Mouse (Mus musculus) CH12.LX (cell line): ENCODE results near the gene Tfap2a. TPM values are rescaled to one million over a fixed set of nuclear protein-coding genes. Genes with fewer than 3 reads are reported as not detected.

Source experiments
- DNase-seq: peaks from one replicate; pipeline ENCODE4 v3.0.0-alpha.2; 2013; ENCODE audit errors: extremely low read depth
- H3K27ac ChIP-seq: 2 replicates; pipeline ENCODE4 v1.5.1; 2012; ENCODE audit warnings: low read depth, mild to moderate bottlenecking, control low read depth, moderate library complexity; ENCODE audit not compliant: insufficient read depth
- H3K27me3 ChIP-seq: replicated peaks from 2 replicates; pipeline ENCODE3; 2012; ENCODE audit warnings: inconsistent platforms
- H3K36me3 ChIP-seq, 2 experiments: replicated peaks in 1 of 2; 2 replicates each; pipeline versions ENCODE3 to v1.6.1; 2012; ENCODE audit warnings: inconsistent platforms in 1 of 2, low read length in 1 of 2, mild to moderate bottlenecking in 1 of 2, mixed read lengths in 1 of 2, moderate library complexity in 1 of 2; ENCODE audit not compliant: control insufficient read depth in 1 of 2, insufficient read depth in 1 of 2
- H3K4me1 ChIP-seq, 2 experiments: 2 replicates each; pipeline ENCODE4 v1.6.1; 2012; ENCODE audit warnings: inconsistent platforms in 1 of 2, moderate library complexity in 1 of 2; ENCODE audit not compliant: insufficient read depth in 2 of 2, control insufficient read depth in 1 of 2
- H3K4me2 ChIP-seq: 2 replicates; pipeline ENCODE4 v1.6.1; 2012; ENCODE audit warnings: low read depth, mild to moderate bottlenecking, control low read depth; ENCODE audit not compliant: poor library complexity, insufficient read depth, severe bottlenecking
- H3K4me3 ChIP-seq, 3 experiments: fragments of 150-350 bp in 1 of 3; sonication (generic) in 1 of 3; replicated peaks in 1 of 3; 2 replicates each; pipeline versions ENCODE3 to v1.5.1; 2011 to 2012; ENCODE audit warnings: low read depth in 2 of 3, low read length in 2 of 3, mild to moderate bottlenecking in 2 of 3, moderate library complexity in 2 of 3, control low read depth in 1 of 3, improper control_type of control experiment in 1 of 3, inconsistent platforms in 1 of 3, mixed read lengths in 1 of 3; ENCODE audit not compliant: poor library complexity in 1 of 3
- H3K79me2 ChIP-seq: replicated peaks from 2 replicates; pipeline ENCODE4 v1.6.1; 2012; ENCODE audit warnings: mild to moderate bottlenecking, moderate library complexity; ENCODE audit not compliant: control insufficient read depth, poor library complexity, insufficient read depth, severe bottlenecking; ENCODE audit errors: extremely low read depth
- H3K9ac ChIP-seq: 2 replicates; pipeline ENCODE4 v1.6.1; 2012; ENCODE audit warnings: low read depth, mild to moderate bottlenecking, control low read depth, moderate library complexity; ENCODE audit not compliant: insufficient read depth
- H3K9me3 ChIP-seq: replicated peaks from 2 replicates; pipeline ENCODE3; 2012; ENCODE audit warnings: low read length, inconsistent platforms, mixed read lengths
- BHLHE40 ChIP-seq: IDR thresholded peaks from 2 replicates; pipeline ENCODE4 v1.6.1; 2011; ENCODE audit warnings: mild to moderate bottlenecking, low read depth, low read length, improper control_type of control experiment
- ELF1 ChIP-seq: IDR thresholded peaks from 2 replicates; pipeline ENCODE4 v1.6.1; 2014; ENCODE audit warnings: low read depth, mild to moderate bottlenecking, inconsistent platforms, low read length, improper control_type of control experiment
- EP300 ChIP-seq: IDR thresholded peaks from 2 replicates; pipeline ENCODE4 v1.6.1; 2011; ENCODE audit warnings: low read length, improper control_type of control experiment
- ETS1 ChIP-seq: conservative IDR thresholded peaks from 2 replicates; pipeline ENCODE4 v1.6.1; 2012; ENCODE audit warnings: low read depth, mild to moderate bottlenecking, inconsistent platforms, low read length, improper control_type of control experiment, moderate library complexity
- IRF4 ChIP-seq: IDR thresholded peaks from 2 replicates; pipeline ENCODE4 v1.6.1; 2014; ENCODE audit warnings: low read depth, mild to moderate bottlenecking, inconsistent platforms, low read length, improper control_type of control experiment
- JUND ChIP-seq: conservative IDR thresholded peaks from 2 replicates; pipeline ENCODE4 v1.6.1; 2011; ENCODE audit warnings: low read depth, low read length, improper control_type of control experiment
- KAT2A ChIP-seq: IDR thresholded peaks from 2 replicates; pipeline ENCODE4 v1.6.1; 2012; ENCODE audit warnings: low read length, improper control_type of control experiment, inconsistent platforms; ENCODE audit not compliant: insufficient replicate concordance
- MAX ChIP-seq: IDR thresholded peaks from 2 replicates; pipeline ENCODE4 v1.6.1; 2011; ENCODE audit warnings: low read length, improper control_type of control experiment
- MXI1 ChIP-seq: IDR thresholded peaks from 2 replicates; pipeline ENCODE4 v1.6.1; 2011; ENCODE audit warnings: mild to moderate bottlenecking, low read depth, low read length, improper control_type of control experiment
- MYC ChIP-seq: IDR thresholded peaks from 2 replicates; pipeline ENCODE4 v1.6.1; 2011; ENCODE audit warnings: low read depth, mild to moderate bottlenecking, improper control_type of control experiment, low read length
- POLR2A ChIP-seq: IDR thresholded peaks from 2 replicates; pipeline ENCODE4 v1.6.1; 2011; ENCODE audit warnings: low read depth, mild to moderate bottlenecking, improper control_type of control experiment, low read length
- POLR2AphosphoS2 ChIP-seq: IDR thresholded peaks from 2 replicates; pipeline ENCODE4 v1.6.1; 2011; ENCODE audit warnings: low read depth, low read length, improper control_type of control experiment
- RCOR1 ChIP-seq: conservative IDR thresholded peaks from 2 replicates; pipeline ENCODE4 v1.6.1; 2012; ENCODE audit warnings: low read depth, mild to moderate bottlenecking, inconsistent platforms, low read length, improper control_type of control experiment
- SMC3 ChIP-seq: IDR thresholded peaks from 2 replicates; pipeline ENCODE4 v1.6.1; 2011; ENCODE audit warnings: low read depth, low read length, improper control_type of control experiment
- TCF12 ChIP-seq: IDR thresholded peaks from 2 replicates; pipeline ENCODE4 v1.6.1; 2014; ENCODE audit warnings: low read depth, mild to moderate bottlenecking, inconsistent platforms, low read length, improper control_type of control experiment
- ZMIZ1 ChIP-seq: IDR thresholded peaks from 2 replicates; pipeline ENCODE4 v1.6.1; 2012; ENCODE audit warnings: low read depth, mild to moderate bottlenecking, inconsistent platforms, low read length, improper control_type of control experiment
- dilution Hi-C: fragments of 300-500 bp; cut with MboI; formaldehyde crosslinking; loops from 2 replicates; pipeline ENCODE4 v1.14.3; 2020; ENCODE audit warnings: low sequenced_read_pairs; ENCODE audit not compliant: extremely low pct_unique_long_range_greater_than_20kb, extremely low pct_ligation_motif_present
- in situ Hi-C: fragments of 300-500 bp; cut with MboI; formaldehyde crosslinking; loops from 3 replicates; pipeline ENCODE4 v1.14.3; 2019; ENCODE audit warnings: low sequenced_read_pairs, low pct_ligation_motif_present, low pct_unique_long_range_greater_than_20kb, mixed read lengths
- polyA plus RNA-seq: library from polyadenylated mRNA; unstranded; fragments of >175 nt; gene quantifications from 2 replicates; pipeline ENCODE4 v1.2.1, GENCODE M21; 2012; ENCODE audit warnings: low read depth; ENCODE audit not compliant: insufficient read length
- total RNA-seq, 2 experiments: library from RNA; depleted of rRNA; stranded (reverse); fragments of 300-350 nt in 1 of 2; fragments of >200 nt in 1 of 2; gene quantifications; 2 replicates each; pipeline ENCODE4 v1.2.3; 2012 to 2014

Gene Tfap2a
- total and polyA plus RNA-seq, 3 experiments = not detected

GRCm38 (mm10) chr13:40744111-40744805 is 6.1 kb upstream of the Tfap2a start:
- H3K27ac ChIP-seq = no peak overlapping the region
- dilution Hi-C loops (no loop called here), in situ Hi-C loops (no loop called here)
- no peak for DNase-seq
- H3K36me3 ChIP-seq = no peaks in the 10 kb centered on the region
- H3K4me2 ChIP-seq = no peak overlapping the region
- TF ChIP-seq MAX (no peak), MXI1 (no peak), IRF4 (no peak), POLR2A (no peak), EP300 (no peak), ETS1 (no peak), JUND (no peak), ELF1 (no peak), POLR2AphosphoS2 (no peak), SMC3 (no peak), TCF12 (no peak), MYC (no peak), RCOR1 (no peak)
- H3K4me3 ChIP-seq = no peak overlapping the region
- H3K9me3 ChIP-seq = no peaks in the 10 kb centered on the region
- H3K4me1 ChIP-seq = no peaks in the 10 kb centered on the region
- no peaks in the 10 kb centered on the region for H3K27me3 ChIP-seq
- no peak overlapping the region for H3K9ac ChIP-seq
- H3K79me2 ChIP-seq = no peaks in the 10 kb centered on the region

- TF ChIP-seq ZMIZ1 = no peak
- no peak for TF ChIP-seq KAT2A
- no peak for TF ChIP-seq BHLHE40
- peaks cover 5% of the 10 kb centered on the region for H3K9me3 ChIP-seq
- in situ Hi-C loops = no loop called here
- no peaks in the 10 kb centered on the region for H3K79me2 ChIP-seq
- DNase-seq = no peak
- no peak overlapping the region for H3K4me3 ChIP-seq
- H3K36me3 ChIP-seq = no peaks in the 10 kb centered on the region
- dilution Hi-C loops = no loop called here
- H3K27me3 ChIP-seq = no peaks in the 10 kb centered on the region
- H3K27ac ChIP-seq = no peak overlapping the region
- H3K4me2 ChIP-seq = no peak overlapping the region
- H3K4me1 ChIP-seq = no peaks in the 10 kb centered on the region
- no peak overlapping the region for H3K9ac ChIP-seq
Measured at GRCm38 (mm10) chr13:40743221-40743620, 5.0 kb upstream of the Tfap2a start.
